Mouse (Mus musculus) heart, embryonic 12.5 days (tissue): ENCODE data around the gene Rbms1. TPM values are rescaled to one million over a fixed set of nuclear protein-coding genes. Genes with fewer than 3 reads are reported as not detected.

Experiments
- ATAC-seq: fragments of 200-750 bp; cut with Nextera tagmentation; 2 replicates; pipeline ENCODE4 v1.8.0; 2017; ENCODE audit warnings: moderate TSS enrichment, moderate library complexity; ENCODE audit not compliant: insufficient number of reproducible peaks, low FRiP score
- H3K27ac ChIP-seq: fragments of 300-500 bp; sonication (generic); 2 replicates; pipeline ENCODE4 v1.5.1; 2016; ENCODE audit warnings: mild to moderate bottlenecking, moderate library complexity; ENCODE audit not compliant: poor library complexity, severe bottlenecking
- H3K27me3 ChIP-seq: fragments of 300-500 bp; sonication (generic); replicated peaks from 2 replicates; pipeline ENCODE4 v1.6.1; 2016; ENCODE audit warnings: mild to moderate bottlenecking, moderate library complexity
- H3K36me3 ChIP-seq: fragments of 300-500 bp; sonication (generic); 2 replicates; pipeline ENCODE4 v1.6.1; 2016; ENCODE audit warnings: mild to moderate bottlenecking, moderate library complexity
- H3K4me1 ChIP-seq: fragments of 300-500 bp; sonication (generic); replicated peaks from 2 replicates; pipeline ENCODE4 v1.6.1; 2016; ENCODE audit warnings: mild to moderate bottlenecking
- H3K4me2 ChIP-seq: fragments of 300-500 bp; sonication (generic); 2 replicates; pipeline ENCODE4 v1.6.1; 2016; ENCODE audit warnings: mild to moderate bottlenecking, moderate library complexity
- H3K4me3 ChIP-seq: fragments of 300-500 bp; sonication (generic); 2 replicates; pipeline ENCODE4 v1.5.1; 2016; ENCODE audit warnings: mild to moderate bottlenecking
- H3K9ac ChIP-seq: fragments of 300-500 bp; sonication (generic); 2 replicates; pipeline ENCODE4 v1.6.1; 2016; ENCODE audit warnings: mild to moderate bottlenecking, moderate library complexity
- H3K9me3 ChIP-seq: fragments of 300-500 bp; sonication (generic); replicated peaks from 2 replicates; pipeline ENCODE4 v1.6.1; 2016; ENCODE audit warnings: mild to moderate bottlenecking, moderate library complexity
- WGBS: fragments of 180-500 bp; shearing (Covaris S2); methylation state at CpG from one replicate; pipeline ENCODE4 v1.1.7; 2016; 5-methylcytosine and 5-hydroxymethylcytosine counted together
- polyA plus RNA-seq: library from polyadenylated mRNA; unstranded; fragments of >200 nt; fragmentation: Nextera tagmentation; extraction: Ambion mirVana; gene quantifications from 2 replicates; pipeline ENCODE4 v1.2.1, GENCODE M21; 2016

The Rbms1 gene
- polyA plus RNA-seq, 1 experiment from 2014 or later = 107 TPM

- H3K4me3 ChIP-seq = no peak overlapping the region
- no peak overlapping the region for H3K9ac ChIP-seq
- peaks cover 43% of the 10 kb centered on the region for H3K4me1 ChIP-seq
- H3K27me3 ChIP-seq = no peaks in the 10 kb centered on the region
- H3K4me2 ChIP-seq = no peak overlapping the region
- no peaks in the 10 kb centered on the region for H3K9me3 ChIP-seq
- H3K27ac ChIP-seq = no peak overlapping the region
- ATAC-seq = no peak
- 65% methylated on average over 6 of the region's 6 CpGs for WGBS
- H3K36me3 ChIP-seq = no peaks in the 10 kb centered on the region
These were observed 250.5 kb downstream of the Rbms1 start for GRCm38 (mm10) chr2:60712483-60712882.

- 58% methylated on average over 7 of the region's 7 CpGs for WGBS
- Histone ChIP-seq H3K4me3 (no peak overlapping the region), H3K27ac (peak overlapping the region; percentile 58), H3K4me1 (peaks cover 43% of the 10 kb centered on the region), H3K36me3 (no peaks in the 10 kb centered on the region), H3K27me3 (no peaks in the 10 kb centered on the region), H3K9me3 (no peaks in the 10 kb centered on the region), H3K9ac (no peak overlapping the region), H3K4me2 (no peak overlapping the region)
- ATAC-seq = peak; percentile 47; the same call in 1 of the 2 replicates
These were observed 251.7 kb downstream of the Rbms1 start for GRCm38 (mm10) chr2:60711098-60711880.

GRCm38 (mm10) chr2:60710317-60710716 lies 252.7 kb downstream of the Rbms1 start:
- Histone ChIP-seq H3K9ac (no peak overlapping the region), H3K27ac (no peak overlapping the region), H3K9me3 (no peaks in the 10 kb centered on the region), H3K36me3 (no peaks in the 10 kb centered on the region), H3K4me1 (peaks cover 38% of the 10 kb centered on the region), H3K4me2 (no peak overlapping the region), H3K27me3 (no peaks in the 10 kb centered on the region), H3K4me3 (no peak overlapping the region)
- 85% methylated on average over 4 of the region's 4 CpGs for WGBS
- no peak for ATAC-seq

GRCm38 (mm10) chr2:60708671-60709070 lies 254.3 kb downstream of the Rbms1 start:
- no peaks in the 10 kb centered on the region for H3K36me3 ChIP-seq
- H3K9me3 ChIP-seq = no peaks in the 10 kb centered on the region
- peaks cover 34% of the 10 kb centered on the region for H3K4me1 ChIP-seq
- H3K27ac ChIP-seq = no peak overlapping the region
- H3K9ac ChIP-seq = no peak overlapping the region
- H3K4me3 ChIP-seq = no peak overlapping the region
- no peaks in the 10 kb centered on the region for H3K27me3 ChIP-seq
- H3K4me2 ChIP-seq = no peak overlapping the region
- WGBS = 29% methylated on average over 3 of the region's 3 CpGs
- no peak for ATAC-seq

GRCm38 (mm10) chr2:60706866-60707265 lies 256.1 kb downstream of the Rbms1 start:
- Histone ChIP-seq H3K27me3 (no peaks in the 10 kb centered on the region), H3K4me2 (no peak overlapping the region), H3K4me1 (peaks cover 36% of the 10 kb centered on the region), H3K27ac (no peak overlapping the region), H3K9ac (no peak overlapping the region), H3K9me3 (no peaks in the 10 kb centered on the region), H3K36me3 (no peaks in the 10 kb centered on the region), H3K4me3 (no peak overlapping the region)
- WGBS = 77% methylated on average over 3 of the region's 3 CpGs
- no peak for ATAC-seq

- ATAC-seq = no peak
- Histone ChIP-seq H3K9ac (no peak overlapping the region), H3K4me1 (peaks cover 28% of the 10 kb centered on the region), H3K9me3 (no peaks in the 10 kb centered on the region), H3K27ac (no peak overlapping the region), H3K27me3 (no peaks in the 10 kb centered on the region), H3K4me2 (no peak overlapping the region), H3K4me3 (no peak overlapping the region), H3K36me3 (no peaks in the 10 kb centered on the region)
- WGBS = 88% methylated on average over 8 of the region's 8 CpGs
These were observed 257.6 kb downstream of the Rbms1 start for GRCm38 (mm10) chr2:60705426-60705825.

GRCm38 (mm10) chr2:60703315-60703714 lies 259.7 kb downstream of the Rbms1 start:
- peaks cover 37% of the 10 kb centered on the region for H3K4me1 ChIP-seq
- 6% methylated on average over 4 of the region's 4 CpGs for WGBS
- H3K9me3 ChIP-seq = no peaks in the 10 kb centered on the region
- peak; percentile 54 for ATAC-seq
- H3K4me2 ChIP-seq = peak overlapping the region; percentile 24
- no peaks in the 10 kb centered on the region for H3K36me3 ChIP-seq
- H3K27me3 ChIP-seq = no peaks in the 10 kb centered on the region
- H3K4me3 ChIP-seq = no peak overlapping the region
- peak overlapping the region; percentile 82 for H3K27ac ChIP-seq
- no peak overlapping the region for H3K9ac ChIP-seq

GRCm38 (mm10) chr2:60700956-60701355 lies 262.0 kb downstream of the Rbms1 start:
- no peak for ATAC-seq
- no peaks in the 10 kb centered on the region for H3K9me3 ChIP-seq
- no peaks in the 10 kb centered on the region for H3K27me3 ChIP-seq
- H3K27ac ChIP-seq = no peak overlapping the region
- H3K36me3 ChIP-seq = no peaks in the 10 kb centered on the region
- peaks cover 58% of the 10 kb centered on the region for H3K4me1 ChIP-seq
- WGBS = 76% methylated on average over 4 of the region's 4 CpGs
- no peak overlapping the region for H3K4me2 ChIP-seq
- no peak overlapping the region for H3K9ac ChIP-seq
- no peak overlapping the region for H3K4me3 ChIP-seq

Other genes starting within 250 kb of the Rbms1 start
- gene Itgb6, start 240.5 kb downstream of the Rbms1 start, polyA plus RNA-seq = 0.14 and 0.17 TPM in 2 replicates